Mouse (Mus musculus) lung, adult 2 months (tissue): ENCODE results near the gene Cldn19.

Experiments used
- CTCF ChIP-seq: fragments of 200-500 bp; IDR thresholded peaks from 2 replicates; pipeline ENCODE4 v1.5.1; 2011; ENCODE audit warnings: mild to moderate bottlenecking, low read length, control low read depth; ENCODE audit not compliant: insufficient read depth
- POLR2A ChIP-seq: fragments of 200-500 bp; IDR thresholded peaks from 2 replicates; pipeline ENCODE4 v1.6.1; 2011; ENCODE audit warnings: low read depth, mild to moderate bottlenecking, control low read depth, low read length, borderline replicate concordance; ENCODE audit errors: extremely low read depth

GRCm38 (mm10) chr4:119301777-119302176 is 46.6 kb downstream of the Cldn19 start:
- TF ChIP-seq CTCF (no peak), POLR2A (no peak)
